Mouse (Mus musculus): ENCODE measurements around the gene 1700067P10Rik. TPM values are rescaled to one million over a fixed set of nuclear protein-coding genes. Genes with fewer than 3 reads are reported as not detected.

The 1700067P10Rik gene
- total RNA-seq, 2 experiments from 2014 or later: not detected

DNA sequence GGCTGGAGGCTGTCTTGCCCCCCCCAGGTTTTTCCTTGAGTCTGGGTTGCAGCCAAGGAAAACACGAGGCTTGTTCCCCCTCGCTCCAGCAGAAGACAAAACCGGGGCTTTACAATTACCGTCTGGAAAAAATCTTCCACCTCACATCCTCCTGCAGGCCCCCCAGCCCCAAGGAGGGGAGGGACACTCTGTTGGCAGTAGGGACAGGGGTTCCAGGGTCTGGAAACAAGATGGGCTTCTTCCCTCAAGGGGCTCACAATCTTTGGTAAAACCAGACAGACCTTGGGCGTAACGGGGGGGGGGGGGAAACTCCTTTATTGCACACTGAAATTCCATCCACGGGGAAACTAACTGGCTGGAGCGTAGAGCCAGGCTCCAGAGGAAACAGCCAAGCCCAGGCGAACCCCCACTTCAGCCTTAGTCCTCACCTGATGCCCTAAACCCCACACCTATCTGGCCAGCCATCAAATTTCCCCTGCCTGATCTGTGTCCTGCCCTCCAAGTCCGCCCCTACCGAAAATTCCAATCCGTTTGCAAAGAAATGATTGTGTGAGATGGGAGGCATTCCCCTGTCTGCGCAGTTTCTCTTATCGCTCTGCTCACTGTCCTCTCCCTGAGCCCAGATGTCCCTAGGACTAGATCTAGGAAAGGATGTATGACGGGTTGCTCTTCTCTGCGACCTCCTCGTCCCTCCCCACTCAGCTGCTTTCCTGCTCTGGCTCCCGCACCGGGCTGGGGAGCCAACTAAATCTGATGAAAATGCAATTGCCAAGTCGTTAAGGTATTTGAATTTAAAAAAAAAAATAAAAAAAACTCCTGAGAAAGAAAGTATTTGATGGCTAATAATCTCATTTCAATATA, 5.9 kb downstream of the 1700067P10Rik start:
- ATAC-seq (ENCODE audit: poor library complexity, severe bottlenecking): no peak

DNA sequence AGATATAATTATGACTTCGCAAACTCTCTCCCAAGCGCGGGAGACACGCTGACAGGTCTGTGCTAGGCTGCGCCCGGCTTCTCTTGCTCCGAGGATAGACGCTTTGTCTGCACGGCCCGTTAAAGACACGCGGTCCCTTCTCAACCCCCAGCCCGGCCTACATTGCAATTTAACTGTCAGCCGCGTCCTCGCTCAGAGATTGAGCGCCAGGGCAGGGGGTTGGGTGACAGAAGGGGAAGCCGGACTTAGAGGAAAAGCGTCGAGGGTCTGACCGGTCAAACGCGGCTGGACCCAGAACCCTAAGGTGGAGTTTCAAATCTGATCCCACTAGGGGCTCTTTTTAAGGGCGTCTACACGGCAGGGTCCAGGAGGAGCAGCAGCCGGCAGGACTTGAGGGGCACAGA, 6.6 kb downstream of the 1700067P10Rik start:
- no peak for ATAC-seq (ENCODE audit: poor library complexity, severe bottlenecking)

GRCm38 (mm10) chr17:48096321-48096720, 7.2 kb downstream of the 1700067P10Rik start:
- no peak for ATAC-seq (ENCODE audit: poor library complexity, severe bottlenecking)

- ATAC-seq (ENCODE audit: poor library complexity, severe bottlenecking): peak; percentile 53
Observed at GRCm38 (mm10) chr17:48097011-48097742, 8.1 kb downstream of the 1700067P10Rik start.

GRCm38 (mm10) chr17:48097743-48098527, 8.8 kb downstream of the 1700067P10Rik start:
- ATAC-seq (ENCODE audit: poor library complexity, severe bottlenecking): no peak

GRCm38 (mm10) chr17:48098528-48098890, 9.4 kb downstream of the 1700067P10Rik start:
- no peak for ATAC-seq (ENCODE audit: poor library complexity, severe bottlenecking)

DNA sequence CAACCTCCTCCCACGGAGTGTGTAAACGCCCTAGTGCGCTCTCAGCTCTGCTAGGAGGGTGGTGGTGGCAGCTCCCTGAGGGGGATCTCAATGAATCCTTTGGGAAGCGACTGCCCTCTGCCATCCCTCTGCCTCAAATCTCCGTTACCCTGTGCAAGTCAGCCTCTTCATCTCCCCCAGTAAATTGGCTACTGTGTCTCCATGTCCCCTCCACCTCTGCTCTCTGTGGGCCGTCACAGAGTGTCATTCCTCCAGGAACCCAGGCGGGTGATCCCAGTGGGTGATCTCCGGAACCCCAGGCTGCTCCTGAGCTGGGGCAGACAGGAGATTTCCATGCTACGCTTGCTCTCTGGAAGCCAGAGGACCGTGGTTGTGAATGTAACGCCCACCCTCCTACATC, 10.2 kb downstream of the 1700067P10Rik start:
- no peak for ATAC-seq (ENCODE audit: poor library complexity, severe bottlenecking)

GRCm38 (mm10) chr17:48100441-48101417, 11.6 kb downstream of the 1700067P10Rik start:
- ATAC-seq (ENCODE audit: poor library complexity, severe bottlenecking): peak; percentile 95

- ATAC-seq (ENCODE audit: poor library complexity, severe bottlenecking): no peak
Observed at GRCm38 (mm10) chr17:48107333-48107732, 18.2 kb downstream of the 1700067P10Rik start.

GRCm38 (mm10) chr17:48107862-48108261, 18.7 kb downstream of the 1700067P10Rik start:
- no peak for ATAC-seq (ENCODE audit: poor library complexity, severe bottlenecking)

DNA sequence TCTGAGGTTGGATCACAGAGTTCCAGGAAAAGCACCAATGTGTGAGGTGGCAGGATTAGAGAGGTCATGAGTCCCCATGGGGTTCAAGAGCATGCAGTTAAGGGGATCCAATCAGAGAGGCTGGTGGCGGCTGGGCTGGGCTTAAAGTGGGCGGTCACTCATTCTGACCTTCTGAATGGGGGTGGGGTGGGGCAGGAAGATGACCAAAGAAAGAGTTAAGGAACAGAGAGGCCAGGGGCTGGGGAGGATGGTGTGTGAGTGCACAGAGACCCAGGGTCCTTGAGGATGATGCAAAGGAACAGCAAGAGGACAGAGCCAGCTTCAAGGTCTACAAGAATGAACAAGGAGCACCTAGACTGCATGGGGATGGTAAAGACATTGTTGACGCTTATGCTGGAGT, 19.4 kb downstream of the 1700067P10Rik start:
- ATAC-seq (ENCODE audit: poor library complexity, severe bottlenecking): no peak

DNA sequence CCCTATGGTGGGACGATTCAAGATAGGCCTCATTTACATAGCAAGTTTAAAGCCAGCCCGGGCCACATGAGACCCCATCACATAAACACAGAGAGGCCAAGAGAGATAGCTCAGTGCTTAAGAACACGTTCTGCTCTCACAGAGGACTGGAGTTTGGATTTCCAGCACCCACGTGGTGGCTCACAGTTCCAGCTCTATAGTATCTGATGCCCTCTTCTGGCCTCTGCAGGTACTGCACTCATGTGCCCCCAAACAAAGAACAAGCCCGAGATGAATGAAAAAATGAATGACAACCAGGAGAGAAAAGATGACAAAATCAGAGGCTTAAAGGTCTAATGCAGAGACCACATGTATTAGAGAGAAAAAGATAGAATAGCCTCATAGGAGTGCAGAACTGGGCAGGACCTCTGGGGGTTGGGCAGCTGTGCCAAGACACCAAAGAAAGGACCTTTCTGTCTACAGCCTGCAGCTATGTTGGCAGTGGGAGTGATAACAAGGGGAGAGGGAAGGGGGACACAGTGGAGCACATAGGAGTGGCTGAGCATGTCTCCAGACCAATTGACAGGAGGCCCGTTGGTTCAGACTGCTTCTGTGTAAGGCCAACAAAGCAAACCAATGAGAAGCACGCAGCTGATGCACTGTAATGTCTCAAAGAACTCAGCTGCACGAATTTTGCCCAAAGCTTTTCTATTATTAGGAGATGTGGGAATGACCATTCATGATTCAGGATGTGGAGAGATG, 21.6 kb downstream of the 1700067P10Rik start:
- peak; percentile 73 for ATAC-seq (ENCODE audit: poor library complexity, severe bottlenecking)

DNA sequence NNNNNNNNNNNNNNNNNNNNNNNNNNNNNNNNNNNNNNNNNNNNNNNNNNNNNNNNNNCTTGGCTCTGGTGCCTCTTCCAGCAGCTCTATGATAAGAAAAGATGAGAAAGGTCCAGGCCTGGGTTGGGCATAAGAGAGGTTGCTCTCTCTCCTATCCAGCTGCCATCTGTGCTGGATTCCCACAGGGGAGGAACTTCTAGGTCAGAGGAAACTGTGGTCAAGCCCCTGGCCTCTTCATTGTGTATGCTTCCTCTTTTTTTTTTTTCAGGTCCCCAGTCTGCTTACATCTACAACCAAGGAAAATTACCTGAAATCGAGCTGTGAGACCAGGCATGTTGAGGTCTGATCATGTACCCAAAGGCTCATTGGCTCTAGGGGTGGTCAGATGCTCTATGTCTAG, 29.5 kb downstream of the 1700067P10Rik start:
- ATAC-seq (ENCODE audit: poor library complexity, severe bottlenecking): peak; percentile 98

- ATAC-seq (ENCODE audit: poor library complexity, severe bottlenecking): peak; percentile 76
Observed at GRCm38 (mm10) chr17:48119656-48120055, 30.5 kb downstream of the 1700067P10Rik start.

DNA sequence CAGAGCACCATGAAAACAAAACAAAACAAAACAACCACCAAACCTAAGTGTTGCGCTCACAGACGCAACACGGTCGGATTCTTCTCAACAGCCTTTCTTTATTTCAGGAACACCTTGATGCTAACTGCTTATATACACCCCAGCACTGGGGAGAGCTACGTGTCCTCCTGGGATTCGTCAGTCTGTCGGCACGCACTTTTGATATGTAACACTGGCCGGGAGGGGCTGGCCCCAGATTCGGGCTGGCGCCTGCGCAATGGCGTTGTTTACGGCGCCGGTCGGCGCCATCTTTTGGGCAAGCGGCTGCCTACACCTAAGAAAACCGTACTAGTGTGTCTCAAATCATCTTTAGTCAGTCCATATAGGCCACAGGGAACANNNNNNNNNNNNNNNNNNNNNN, 31.3 kb downstream of the 1700067P10Rik start:
- no peak for ATAC-seq (ENCODE audit: poor library complexity, severe bottlenecking)

GRCm38 (mm10) chr17:48132810-48133209, 43.7 kb downstream of the 1700067P10Rik start:
- no peak for ATAC-seq (ENCODE audit: poor library complexity, severe bottlenecking)
